Mouse (Mus musculus): ENCODE data around the gene Igfbp6. TPM values are rescaled to one million over a fixed set of nuclear protein-coding genes. Genes with fewer than 3 reads are reported as not detected.

Gene Igfbp6
- 38.6 and 49.8 TPM in 2 replicates for polyA plus RNA-seq (2015; fragmentation: Nextera tagmentation; extraction: Ambion mirVana)

DNA sequence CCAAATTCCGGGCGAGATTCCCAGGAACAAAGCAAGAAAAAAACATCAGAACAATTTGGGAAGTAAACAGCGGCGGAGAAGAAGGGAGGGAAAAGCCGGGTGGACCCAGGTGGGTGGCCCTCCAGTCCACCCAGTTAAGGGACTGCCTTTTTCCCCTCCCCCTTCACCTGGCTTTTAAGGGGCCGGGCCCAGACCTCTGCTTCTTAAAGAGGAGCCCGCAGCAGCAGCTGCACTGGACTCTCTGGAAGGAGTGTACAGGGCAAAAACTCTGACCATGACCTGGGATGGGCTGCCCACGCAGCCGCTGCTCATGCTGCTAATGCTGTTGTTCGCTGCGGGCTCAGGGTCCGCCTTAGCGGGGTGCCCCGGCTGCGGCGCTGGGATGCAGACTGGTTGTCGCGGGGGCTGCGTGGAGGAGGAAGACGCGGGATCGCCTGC lies at the start of gene Igfbp6:
Gene Igfbp6 (plus strand): TSS at position 89 of the 438 bp plus-strand sequence.

DNA sequence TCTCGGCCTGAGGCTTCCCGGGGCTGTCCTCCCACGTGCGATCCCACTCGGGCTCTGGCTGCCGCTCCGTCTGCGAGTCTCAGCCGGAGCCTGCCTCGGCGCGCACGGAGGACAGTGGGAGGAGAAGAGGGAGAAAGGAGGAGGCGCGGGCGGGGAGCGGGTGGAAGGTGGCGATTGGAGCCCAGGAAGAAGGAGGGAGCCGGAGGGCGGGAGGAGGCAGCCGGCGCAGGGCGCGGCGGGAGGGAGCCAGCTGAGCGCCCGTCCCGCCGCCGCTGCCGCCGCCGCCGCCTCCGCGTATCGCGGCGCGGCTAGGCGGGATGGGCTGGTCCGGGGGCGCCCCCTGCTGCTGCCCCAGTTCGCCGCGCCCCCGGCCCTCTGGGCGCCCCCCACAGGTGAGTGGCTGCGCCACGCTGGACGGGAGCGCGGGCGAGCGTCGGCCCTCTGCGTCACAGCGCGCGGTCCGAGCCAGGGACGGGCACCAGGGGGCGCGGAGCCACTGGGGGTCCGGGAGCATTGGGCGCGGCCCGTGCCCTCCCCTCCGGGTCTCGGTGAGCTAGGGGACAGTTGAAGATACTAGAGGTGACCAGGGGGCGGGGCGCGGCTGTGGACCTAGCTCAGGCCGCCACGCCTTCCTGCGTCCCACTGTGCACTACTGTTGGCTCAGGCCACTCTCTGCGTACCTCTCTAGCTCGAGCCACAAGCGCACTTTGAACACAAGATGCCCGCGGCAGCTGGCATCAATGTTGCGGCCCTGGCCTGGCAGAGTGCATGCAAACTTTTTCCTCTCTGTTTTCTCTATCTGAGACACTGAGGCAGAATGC lies 43.8 kb upstream of the Igfbp6 start, which contains the start of gene Tns2:
Gene Tns2 (plus strand): TSS at position 253 of the 821 bp plus-strand sequence.

DNA sequence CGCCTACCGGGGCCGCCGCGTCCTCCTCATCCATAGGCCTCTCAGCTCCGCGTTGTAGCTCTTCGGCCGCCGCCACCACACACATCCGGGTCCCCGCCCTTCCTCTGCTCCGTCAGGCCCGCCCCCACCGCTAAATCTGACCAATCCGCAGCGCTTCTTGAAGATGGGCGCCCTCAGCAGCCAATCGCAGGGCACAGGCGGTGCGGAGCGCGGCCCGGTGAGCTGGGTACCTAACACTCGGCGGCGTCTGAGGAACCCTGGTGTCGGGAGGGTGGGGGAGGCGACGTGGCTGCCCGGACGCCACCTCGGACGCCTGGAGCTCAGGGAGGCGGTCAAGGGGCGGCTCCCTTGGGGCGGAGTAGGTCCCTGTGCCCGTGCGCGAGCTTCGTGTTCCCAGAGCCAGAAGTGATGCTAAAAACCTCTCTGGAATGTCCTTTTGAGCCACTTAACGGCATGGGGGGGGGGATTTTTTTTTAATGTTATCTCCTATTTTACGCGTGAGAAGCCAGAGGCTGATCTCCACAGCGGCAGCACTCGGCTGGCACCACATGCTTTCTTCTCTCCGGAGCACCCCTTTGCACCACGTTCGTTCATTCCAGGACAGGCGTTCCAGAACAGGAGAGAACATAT lies 7.9 kb upstream of the Igfbp6 start, which contains the start of gene Spryd3:
Gene Spryd3 (minus strand): TSS at position 106 of the 630 bp plus-strand sequence.

DNA sequence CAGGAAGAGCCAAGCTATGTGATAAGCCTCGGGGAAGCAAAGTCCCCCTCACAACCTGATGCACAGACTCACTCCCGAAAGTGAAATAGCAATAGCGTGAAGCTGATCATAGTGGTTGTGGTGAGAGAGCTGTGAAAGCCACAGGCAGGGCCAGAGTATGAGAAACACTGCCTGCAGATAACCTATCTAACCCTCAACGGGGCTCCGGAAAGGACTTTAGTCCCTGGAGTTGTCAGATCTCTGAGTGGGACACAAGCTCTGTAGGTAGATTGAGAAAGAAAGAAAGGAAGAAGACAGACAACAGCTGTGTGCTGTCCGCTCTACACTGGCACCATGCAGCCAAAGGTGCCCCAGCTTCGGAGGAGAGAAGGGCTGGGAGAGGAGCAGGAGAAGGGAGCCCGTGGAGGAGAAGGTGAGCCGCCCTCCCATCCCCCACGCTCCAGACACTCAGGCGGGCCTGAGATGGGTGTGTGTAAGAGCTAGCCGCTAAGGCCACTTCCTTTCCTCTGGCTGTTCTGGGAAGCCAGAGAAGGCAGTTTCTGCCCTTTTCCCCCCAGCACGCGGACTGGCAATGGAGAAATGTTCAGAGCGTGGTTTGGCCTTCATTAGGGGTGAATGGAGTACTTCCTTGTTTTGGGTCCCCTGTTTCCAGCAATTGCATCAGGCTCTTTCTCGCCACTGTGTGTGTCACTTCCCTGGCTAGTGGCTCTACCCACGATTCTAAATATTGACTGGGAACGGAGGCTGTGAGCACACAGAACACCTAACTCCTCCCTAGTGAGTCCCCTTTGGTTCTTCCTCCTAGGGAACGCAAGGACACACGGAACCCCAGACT lies 6.4 kb downstream of the Igfbp6 start, which contains the start of gene Soat2:
Gene Soat2 (plus strand): TSS at position 226 of the 835 bp plus-strand sequence.

Other genes starting within 250 kb of the Igfbp6 start
- gene Krt4, start 219.6 kb upstream of the Igfbp6 start, polyA plus RNA-seq (2015; fragmentation: Nextera tagmentation; extraction: Ambion mirVana): 0.59 and 1.5 TPM in 2 replicates
- 0.12 and 0.16 TPM in 2 replicates for gene Krt79, start 204.0 kb upstream of the Igfbp6 start, polyA plus RNA-seq (2015; fragmentation: Nextera tagmentation; extraction: Ambion mirVana)
- not detected in 2 replicates for gene Krt78, start 190.1 kb upstream of the Igfbp6 start, polyA plus RNA-seq (2015; fragmentation: Nextera tagmentation; extraction: Ambion mirVana)
- 9.5 and 10.6 TPM in 2 replicates for gene Krt8, start 139.9 kb upstream of the Igfbp6 start, polyA plus RNA-seq (2015; fragmentation: Nextera tagmentation; extraction: Ambion mirVana)
- 6.5 and 7.8 TPM in 2 replicates for gene Krt18, start 116.2 kb upstream of the Igfbp6 start, polyA plus RNA-seq (2015; fragmentation: Nextera tagmentation; extraction: Ambion mirVana)
- 65.4 and 69.7 TPM in 2 replicates for gene Eif4b, start 70.6 kb upstream of the Igfbp6 start, polyA plus RNA-seq (2015; fragmentation: Nextera tagmentation; extraction: Ambion mirVana)
- 12.3 and 17.0 TPM in 2 replicates for gene Tns2, start 43.9 kb upstream of the Igfbp6 start, polyA plus RNA-seq (2015; fragmentation: Nextera tagmentation; extraction: Ambion mirVana)
- gene Spryd3, start 8.1 kb upstream of the Igfbp6 start, polyA plus RNA-seq (2015; fragmentation: Nextera tagmentation; extraction: Ambion mirVana): 12.9 and 13.5 TPM in 2 replicates
- gene Soat2, start 6.2 kb downstream of the Igfbp6 start, polyA plus RNA-seq (2015; fragmentation: Nextera tagmentation; extraction: Ambion mirVana): 3.5 and 3.6 TPM in 2 replicates
- 22.1 and 24.1 TPM in 2 replicates for gene Zfp740, start 58.9 kb downstream of the Igfbp6 start, polyA plus RNA-seq (2015; fragmentation: Nextera tagmentation; extraction: Ambion mirVana)
- gene Csad, start 60.4 kb downstream of the Igfbp6 start, polyA plus RNA-seq (2015; fragmentation: Nextera tagmentation; extraction: Ambion mirVana): 19.8 and 23.5 TPM in 2 replicates
- gene Itgb7, start 87.6 kb downstream of the Igfbp6 start, polyA plus RNA-seq (2015; fragmentation: Nextera tagmentation; extraction: Ambion mirVana): 26.2 and 29.5 TPM in 2 replicates
- 6.2 and 8.1 TPM in 2 replicates for gene Rarg, start 113.2 kb downstream of the Igfbp6 start, polyA plus RNA-seq (2015; fragmentation: Nextera tagmentation; extraction: Ambion mirVana)
- gene Gm9918, start 126.2 kb downstream of the Igfbp6 start, polyA plus RNA-seq (2015; fragmentation: Nextera tagmentation; extraction: Ambion mirVana): 0.05 TPM in 1 of 2 replicates, not detected in the other
- 33.1 and 39.4 TPM in 2 replicates for gene Mfsd5, start 135.1 kb downstream of the Igfbp6 start, polyA plus RNA-seq (2015; fragmentation: Nextera tagmentation; extraction: Ambion mirVana)
- 21.9 and 25.0 TPM in 2 replicates for gene Espl1, start 151.9 kb downstream of the Igfbp6 start, polyA plus RNA-seq (2015; fragmentation: Nextera tagmentation; extraction: Ambion mirVana)
- gene Pfdn5, start 181.8 kb downstream of the Igfbp6 start, polyA plus RNA-seq (2015; fragmentation: Nextera tagmentation; extraction: Ambion mirVana): 257 and 291 TPM in 2 replicates
- gene Myg1, start 187.3 kb downstream of the Igfbp6 start, polyA plus RNA-seq (2015; fragmentation: Nextera tagmentation; extraction: Ambion mirVana): 53.5 and 57.2 TPM in 2 replicates
- 43.7 and 44.0 TPM in 2 replicates for gene Aaas, start 206.4 kb downstream of the Igfbp6 start, polyA plus RNA-seq (2015; fragmentation: Nextera tagmentation; extraction: Ambion mirVana)
- not detected in 2 replicates for gene Sp7, start 222.8 kb downstream of the Igfbp6 start, polyA plus RNA-seq (2015; fragmentation: Nextera tagmentation; extraction: Ambion mirVana)

Measured in spleen, postnatal 0 days (tissue).